In genomic region chr6:140160946-140161345, GRCm38 (mm10) we compare ENCODE assay signal across 29 mouse cellular contexts.
DNase-seq lines count a peak whose midpoint lies in the region; ATAC-seq and TF ChIP-seq lines count a peak whose summit lies in the region.
"Had no signal": no experiment of that assay in that cellular context is flagged by ENCODE, and none has a peak within 500 bp of the region (broad histone marks: within the 10 kb centered on the region; RNA-seq: fewer than 3 reads in every experiment).

No protein-coding gene starts in this region.

- intact Hi-C loops in left cerebral cortex, postnatal 36 days (cut with DNase I), result no loop called here

- peak overlapping the region; percentile 10; the same call in 1 of the 2 replicates for H3K4me2 ChIP-seq in limb, embryonic 12.5 days
- H3K4me2 ChIP-seq in embryonic facial prominence, embryonic 12.5 days (replicated peaks), result no peak overlapping the region
- 0 out of 2 replicates have a peak overlapping the region, but pooled peaks have one; percentile 5 for H3K4me2 ChIP-seq in embryonic facial prominence, embryonic 14.5 days (ENCODE audit: low read depth, low read length)
- H3K4me2 ChIP-seq in limb, embryonic 14.5 days (replicated peaks; ENCODE audit: low read depth, low read length, severe bottlenecking), result 0 out of 2 replicates have a peak overlapping the region, but pooled peaks have one; percentile 0
- no peak overlapping the region for H3K4me2 ChIP-seq in forebrain, postnatal 0 days (ENCODE audit: low read depth)
- H3K4me2 ChIP-seq: forebrain, embryonic 12.5 days; heart, embryonic 12.5 days; heart, embryonic 15.5 days; hindbrain, embryonic 13.5 days had no signal

- H3K27ac ChIP-seq in limb, embryonic 12.5 days, result peak overlapping the region; percentile 73; the same call in 1 of the 2 replicates
- no peak overlapping the region for H3K27ac ChIP-seq in limb, embryonic 10.5 days
- H3K27ac ChIP-seq in embryonic facial prominence, embryonic 12.5 days, result peak overlapping the region; percentile 57; the same call in 1 of the 2 replicates
- peak overlapping the region; percentile 65; the same call in 1 of the 2 replicates for H3K27ac ChIP-seq in embryonic facial prominence, embryonic 14.5 days (replicated peaks; ENCODE audit: low read depth, low read length)
- peak overlapping the region; percentile 49 for H3K27ac ChIP-seq in limb, embryonic 14.5 days (replicated peaks; ENCODE audit: low read depth, low read length)
- no peak overlapping the region for H3K27ac ChIP-seq in forebrain, postnatal 0 days (ENCODE audit: low read depth, low read length)
- H3K27ac ChIP-seq: forebrain, embryonic 12.5 days; gastrocnemius, adult 2 months; heart, embryonic 15.5 days; hindbrain, embryonic 10.5 days; hindbrain, embryonic 13.5 days had no signal

- no peaks in the 10 kb centered on the region for H3K27me3 ChIP-seq in limb, embryonic 12.5 days
- H3K27me3 ChIP-seq in limb, embryonic 10.5 days (ENCODE audit: low read depth, poor library complexity, severe bottlenecking), result no peaks in the 10 kb centered on the region
- no peaks in the 10 kb centered on the region for H3K27me3 ChIP-seq in embryonic facial prominence, embryonic 12.5 days
- H3K27me3 ChIP-seq in embryonic facial prominence, embryonic 14.5 days (replicated peaks; ENCODE audit: control insufficient read depth, insufficient read depth, low read length), result no peaks in the 10 kb centered on the region
- H3K27me3 ChIP-seq in limb, embryonic 14.5 days (ENCODE audit: control insufficient read depth, insufficient read depth, low read length), result no peaks in the 10 kb centered on the region
- H3K27me3 ChIP-seq in forebrain, postnatal 0 days (ENCODE audit: insufficient read depth, low read length), result no peaks in the 10 kb centered on the region
- H3K27me3 ChIP-seq: forebrain, embryonic 12.5 days; heart, embryonic 12.5 days; heart, embryonic 15.5 days; hindbrain, embryonic 13.5 days had no signal

- no peak for TF ChIP-seq CTCF in forebrain, postnatal 0 days (IDR thresholded peaks at IDR 0.05; ENCODE audit: low read depth)

- no peak overlapping the region for H3K4me3 ChIP-seq in limb, embryonic 12.5 days (replicated peaks)
- H3K4me3 ChIP-seq in limb, embryonic 10.5 days, result no peak overlapping the region
- H3K4me3 ChIP-seq in embryonic facial prominence, embryonic 12.5 days, result no peak overlapping the region
- no peak overlapping the region for H3K4me3 ChIP-seq in embryonic facial prominence, embryonic 14.5 days (ENCODE audit: low read depth, low read length)
- H3K4me3 ChIP-seq in limb, embryonic 14.5 days (replicated peaks; ENCODE audit: low read length), result no peak overlapping the region
- no peak overlapping the region for H3K4me3 ChIP-seq in forebrain, postnatal 0 days (ENCODE audit: low read depth, low read length)
- H3K4me3 ChIP-seq: erythroblast, embryonic 14.5 days; forebrain, embryonic 12.5 days; gastrocnemius, adult 2 months; heart, embryonic 12.5 days; heart, embryonic 15.5 days; hindbrain, embryonic 10.5 days; hindbrain, embryonic 13.5 days had no signal

- no peaks in the 10 kb centered on the region for H3K36me3 ChIP-seq in limb, embryonic 12.5 days
- H3K36me3 ChIP-seq in limb, embryonic 10.5 days, result no peaks in the 10 kb centered on the region
- no peaks in the 10 kb centered on the region for H3K36me3 ChIP-seq in embryonic facial prominence, embryonic 12.5 days
- H3K36me3 ChIP-seq in embryonic facial prominence, embryonic 14.5 days (ENCODE audit: control insufficient read depth, insufficient read depth, low read length), result no peaks in the 10 kb centered on the region
- no peaks in the 10 kb centered on the region for H3K36me3 ChIP-seq in limb, embryonic 14.5 days (ENCODE audit: control insufficient read depth, insufficient read depth, low read length)
- no peaks in the 10 kb centered on the region for H3K36me3 ChIP-seq in forebrain, postnatal 0 days (ENCODE audit: insufficient read depth)
- H3K36me3 ChIP-seq: forebrain, embryonic 12.5 days; heart, embryonic 12.5 days; heart, embryonic 15.5 days; hindbrain, embryonic 10.5 days; hindbrain, embryonic 13.5 days had no signal

- ATAC-seq in limb, embryonic 12.5 days (ENCODE audit: insufficient number of reproducible peaks, insufficient read depth, low FRiP score, low TSS enrichment, low read depth), result no peak
- no peak for ATAC-seq in embryonic facial prominence, embryonic 12.5 days (ENCODE audit: insufficient number of reproducible peaks, insufficient read depth, low FRiP score, low TSS enrichment)
- no peak for ATAC-seq in embryonic facial prominence, embryonic 14.5 days (ENCODE audit: low read depth)
- ATAC-seq in limb, embryonic 14.5 days (ENCODE audit: low FRiP score, low read depth), result peak; percentile 55; the same call in 1 of the 2 replicates
- no peak for ATAC-seq in forebrain, postnatal 0 days
- ATAC-seq: activated CD4-positive, CD25-positive, alpha-beta regulatory T cell, adult 4 months; CD4-positive, CD25-positive, alpha-beta regulatory T cell, adult 4 months; hindbrain, embryonic 16.5 days had no signal

- 46% methylated on average over 13 of the region's 13 CpGs for WGBS in limb, embryonic 12.5 days
- 86% methylated on average over 13 of the region's 13 CpGs for WGBS in limb, embryonic 10.5 days
- 57% methylated on average over 13 of the region's 13 CpGs for WGBS in embryonic facial prominence, embryonic 12.5 days
- WGBS in embryonic facial prominence, embryonic 14.5 days, result 48% methylated on average over 13 of the region's 13 CpGs
- 23% methylated on average over 13 of the region's 13 CpGs for WGBS in limb, embryonic 14.5 days
- 84% methylated on average over 13 of the region's 13 CpGs for WGBS in forebrain, postnatal 0 days

- H3K4me1 ChIP-seq in limb, embryonic 12.5 days (replicated peaks), result peaks cover 10% of the 10 kb centered on the region; the same call in 1 of the 2 replicates
- H3K4me1 ChIP-seq in limb, embryonic 10.5 days, result peaks cover 5% of the 10 kb centered on the region; the same call in 1 of the 2 replicates
- no peaks in the 10 kb centered on the region for H3K4me1 ChIP-seq in embryonic facial prominence, embryonic 12.5 days
- H3K4me1 ChIP-seq in embryonic facial prominence, embryonic 14.5 days (ENCODE audit: control insufficient read depth, insufficient read depth, low read length), result peaks cover 10% of the 10 kb centered on the region
- H3K4me1 ChIP-seq in limb, embryonic 14.5 days (ENCODE audit: control insufficient read depth, insufficient read depth, low read length), result peaks cover 19% of the 10 kb centered on the region
- H3K4me1 ChIP-seq in forebrain, postnatal 0 days (ENCODE audit: insufficient read depth), result no peaks in the 10 kb centered on the region
- H3K4me1 ChIP-seq: forebrain, embryonic 12.5 days; heart, embryonic 12.5 days; heart, embryonic 15.5 days; hindbrain, embryonic 10.5 days; hindbrain, embryonic 13.5 days had no signal

- no peak overlapping the region for H3K9ac ChIP-seq in limb, embryonic 12.5 days (replicated peaks)
- no peak overlapping the region for H3K9ac ChIP-seq in embryonic facial prominence, embryonic 12.5 days
- H3K9ac ChIP-seq in embryonic facial prominence, embryonic 14.5 days (ENCODE audit: low read depth, low read length), result no peak overlapping the region
- H3K9ac ChIP-seq in limb, embryonic 14.5 days (ENCODE audit: low read depth, low read length, severe bottlenecking), result no peak overlapping the region
- H3K9ac ChIP-seq in forebrain, postnatal 0 days, result no peak overlapping the region
- H3K9ac ChIP-seq: forebrain, embryonic 12.5 days; heart, embryonic 12.5 days; heart, embryonic 15.5 days; hindbrain, embryonic 13.5 days had no signal

- no peaks in the 10 kb centered on the region for H3K9me3 ChIP-seq in limb, embryonic 12.5 days
- H3K9me3 ChIP-seq in limb, embryonic 10.5 days (replicated peaks), result no peaks in the 10 kb centered on the region
- no peaks in the 10 kb centered on the region for H3K9me3 ChIP-seq in embryonic facial prominence, embryonic 12.5 days
- no peaks in the 10 kb centered on the region for H3K9me3 ChIP-seq in embryonic facial prominence, embryonic 14.5 days (ENCODE audit: control insufficient read depth, low read length)
- H3K9me3 ChIP-seq in limb, embryonic 14.5 days (ENCODE audit: control insufficient read depth, low read length), result peaks cover 2% of the 10 kb centered on the region; the same call in 1 of the 2 replicates
- H3K9me3 ChIP-seq in forebrain, postnatal 0 days (ENCODE audit: low read length), result no peaks in the 10 kb centered on the region
- H3K9me3 ChIP-seq: forebrain, embryonic 12.5 days; heart, embryonic 12.5 days; heart, embryonic 15.5 days; hindbrain, embryonic 10.5 days; hindbrain, embryonic 13.5 days had no signal

- TF ChIP-seq POLR2A in limb, embryonic 14.5 days (IDR thresholded peaks at IDR 0.05; ENCODE audit: borderline replicate concordance, extremely low read depth, insufficient read depth, insufficient read length), result no peak

- no peak for DNase-seq in limb, embryonic 10.5 days (ENCODE audit: low spot score)
- peak; percentile 59 for DNase-seq in embryonic facial prominence, embryonic 14.5 days (ENCODE audit: low spot score)
- peak; percentile 56 for DNase-seq in limb, embryonic 14.5 days (ENCODE audit: low spot score)
- DNase-seq in right cerebral cortex, adult 2 months (ENCODE audit: low spot score in 2 of 2), result no peak
- no peak for DNase-seq in left cerebral cortex, postnatal 36 days (ENCODE audit: low spot score in 2 of 2)
- DNase-seq in forebrain, postnatal 0 days, result no peak
- DNase-seq: adrenal gland, adult 8-10 months; adrenal gland, postnatal 25 days; cerebellum, adult 11-12 months; cerebellum, adult 8-10 months; cerebellum, postnatal 10 days; cerebellum, postnatal 36 days; embryo, embryonic 11 days; gastrocnemius, adult 2 months; gastrocnemius, postnatal 14 days; heart, adult 11 months; heart, postnatal 10 days; heart, postnatal 36 days had no signal

Comparison
In these comparisons a context has a peak if more than half of its experiments do, and no peak if none do; other contexts are left out.
1. H3K27ac ChIP-seq: peak in limb, embryonic 12.5 days (single experiment), embryonic facial prominence, embryonic 12.5 days (single experiment), embryonic facial prominence, embryonic 14.5 days (single experiment) and limb, embryonic 14.5 days (single experiment); none in limb, embryonic 10.5 days (single experiment) and forebrain, postnatal 0 days (single experiment).
2. H3K4me2 ChIP-seq: peak in limb, embryonic 12.5 days (single experiment), embryonic facial prominence, embryonic 14.5 days (single experiment) and limb, embryonic 14.5 days (single experiment); none in embryonic facial prominence, embryonic 12.5 days (single experiment) and forebrain, postnatal 0 days (single experiment).
3. DNase-seq: peak in embryonic facial prominence, embryonic 14.5 days (single experiment) and limb, embryonic 14.5 days (single experiment); none in limb, embryonic 10.5 days (single experiment), right cerebral cortex, adult 2 months (0 of 2), left cerebral cortex, postnatal 36 days (0 of 2) and forebrain, postnatal 0 days (single experiment).